Mouse (Mus musculus) adrenal gland, postnatal 4 days (tissue): ENCODE measurements around the gene Rasgef1b. TPM values are rescaled to one million over a fixed set of nuclear protein-coding genes. Genes with fewer than 3 reads are reported as not detected.

Experiments used
- total RNA-seq, 2 experiments: library from RNA; stranded (reverse); gene quantifications; 2 replicates each; pipeline ENCODE4 v1.2.3; 2021

The Rasgef1b gene
- total RNA-seq, 2 experiments from 2014 or later: 9.1 to 10.1 TPM

Other genes starting within 250 kb of the Rasgef1b start
- gene Vamp9, start 177.2 kb upstream of the Rasgef1b start, total RNA-seq: 1 to 10 TPM in 1 of 2 experiments, under 1 TPM in 1; 0.59 to 1.4 TPM
- 100 to 1,000 TPM; 340 to 341 TPM for gene Hnrnpd, start 249.9 kb upstream of the Rasgef1b start, total RNA-seq
- 1 to 10 TPM; 4.1 to 6.4 TPM for gene 4930524J08Rik, start 250.0 kb upstream of the Rasgef1b start, total RNA-seq